16 mouse cellular contexts compared by ENCODE assay signal in the genomic region with DNA sequence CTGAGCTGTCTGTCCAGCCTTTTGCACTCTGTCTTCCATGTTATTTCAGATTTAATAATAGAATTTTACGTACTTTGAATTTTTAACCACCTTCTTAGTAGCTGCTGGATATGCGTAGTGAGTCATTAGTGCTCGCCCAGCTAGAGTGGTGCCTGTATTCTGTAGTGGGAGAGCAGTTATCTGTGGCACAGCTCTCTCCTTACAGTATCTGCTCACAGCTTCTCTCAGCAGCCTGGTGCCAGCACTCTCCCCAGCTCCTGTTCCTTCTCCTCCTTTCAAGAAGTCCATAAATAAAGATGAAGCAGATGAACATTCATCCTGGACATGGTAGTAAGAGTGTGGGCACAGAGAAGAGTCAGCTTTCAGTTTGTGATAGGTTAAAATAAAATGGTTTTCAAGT.
"Had no signal": no experiment of that assay in that cellular context is flagged by ENCODE, and none has a peak within 500 bp of the region (broad histone marks: within the 10 kb centered on the region; RNA-seq: fewer than 3 reads in every experiment).

No protein-coding gene starts in this region.

- H3K4me1 ChIP-seq: intestine, embryonic 15.5 days; stomach, embryonic 15.5 days had no signal

- H3K9ac ChIP-seq: intestine, embryonic 15.5 days; kidney, embryonic 15.5 days; liver, embryonic 13.5 days; stomach, embryonic 15.5 days had no signal

- H3K4me2 ChIP-seq: intestine, embryonic 15.5 days; kidney, embryonic 15.5 days; liver, embryonic 13.5 days; midbrain, embryonic 11.5 days; stomach, embryonic 15.5 days had no signal

- H3K27me3 ChIP-seq: intestine, embryonic 15.5 days; kidney, embryonic 15.5 days; liver, embryonic 13.5 days; stomach, embryonic 15.5 days had no signal

- H3K36me3 ChIP-seq: intestine, embryonic 15.5 days; stomach, embryonic 15.5 days had no signal

- DNase-seq: kidney, adult 11 months; kidney, adult 8-10 months; kidney, postnatal 10 days; kidney, postnatal 36 days; liver, embryonic 13.5 days; lung, adult 2 months; lung, postnatal 14 days; lung, postnatal 4 days; midbrain, embryonic 14.5 days; spleen, adult 18-20 months; thymus, adult 18-20 months; thymus, postnatal 4 days had no signal

- H3K4me3 ChIP-seq: intestine, embryonic 15.5 days; kidney, embryonic 15.5 days; liver, embryonic 13.5 days; stomach, embryonic 15.5 days had no signal

- H3K27ac ChIP-seq: intestine, embryonic 15.5 days; kidney, embryonic 15.5 days; liver, embryonic 13.5 days; stomach, embryonic 15.5 days had no signal

- H3K9me3 ChIP-seq: intestine, embryonic 15.5 days; kidney, embryonic 15.5 days; liver, embryonic 13.5 days; stomach, embryonic 15.5 days had no signal

- ATAC-seq: intestine, embryonic 15.5 days had no signal
